Mouse (Mus musculus) limb, embryonic 10.5 days (tissue): ENCODE results near the gene Htr1d. TPM values are rescaled to one million over a fixed set of nuclear protein-coding genes. Genes with fewer than 3 reads are reported as not detected.

ENCODE experiments used
- DNase-seq: peaks from one replicate; pipeline ENCODE4 v3.0.0-alpha.2; 2017; ENCODE audit warnings: low spot score
- H3K27ac ChIP-seq: fragments of 300-500 bp; sonication (generic); 2 replicates; pipeline ENCODE4 v1.5.1; 2016; ENCODE audit warnings: mild to moderate bottlenecking
- H3K27me3 ChIP-seq: fragments of 300-500 bp; sonication (generic); 2 replicates; pipeline ENCODE4 v1.6.1; 2016; ENCODE audit warnings: low read depth, mild to moderate bottlenecking; ENCODE audit not compliant: poor library complexity, severe bottlenecking
- H3K36me3 ChIP-seq: fragments of 300-500 bp; sonication (generic); 2 replicates; pipeline ENCODE4 v1.6.1; 2016; ENCODE audit warnings: mild to moderate bottlenecking, moderate library complexity
- H3K4me1 ChIP-seq: fragments of 300-500 bp; sonication (generic); 2 replicates; pipeline ENCODE4 v1.6.1; 2016
- H3K4me3 ChIP-seq: fragments of 300-500 bp; sonication (generic); 2 replicates; pipeline ENCODE4 v1.5.1; 2016; ENCODE audit warnings: mild to moderate bottlenecking, moderate library complexity
- H3K9me3 ChIP-seq: fragments of 300-500 bp; sonication (generic); replicated peaks from 2 replicates; pipeline ENCODE4 v1.6.1; 2016; ENCODE audit warnings: mild to moderate bottlenecking
- WGBS: fragments of 180-500 bp; shearing (Covaris S2); methylation state at CpG from one replicate; pipeline ENCODE4 v1.1.7; 2016; 5-methylcytosine and 5-hydroxymethylcytosine counted together
- polyA plus RNA-seq: library from polyadenylated mRNA; unstranded; fragments of >200 nt; fragmentation: Nextera tagmentation; extraction: Ambion mirVana; gene quantifications from 2 replicates; pipeline ENCODE4 v1.2.1, GENCODE M21; 2016

Htr1d gene
- polyA plus RNA-seq = 0.30 TPM in 1 of 2 replicates, not detected in the other

GRCm38 (mm10) chr4:136423224-136423623 is at the start of gene Htr1d:
TSS of gene Htr1d (plus strand) at chr4:136423524.
- H3K36me3 ChIP-seq = no peaks in the 10 kb centered on the region
- 76% methylated on average over 9 of the region's 9 CpGs for WGBS
- peaks cover 24% of the 10 kb centered on the region for H3K4me1 ChIP-seq
- no peaks in the 10 kb centered on the region for H3K9me3 ChIP-seq
- peak within 1 kb of the TSS; percentile 68 for H3K27ac ChIP-seq
- peaks cover 83% of the 10 kb centered on the region for H3K27me3 ChIP-seq
- peak within 1 kb of the TSS; percentile 62 for H3K4me3 ChIP-seq
- DNase-seq = no peak

GRCm38 (mm10) chr4:136377001-136377400 is 46.3 kb upstream of the Htr1d start:
- 92% methylated on average over 5 of the region's 5 CpGs for WGBS
- Histone ChIP-seq H3K4me1 (no peaks in the 10 kb centered on the region), H3K4me3 (no peak overlapping the region), H3K36me3 (no peaks in the 10 kb centered on the region), H3K9me3 (no peaks in the 10 kb centered on the region), H3K27ac (no peak overlapping the region), H3K27me3 (no peaks in the 10 kb centered on the region)
- DNase-seq = no peak

DNA sequence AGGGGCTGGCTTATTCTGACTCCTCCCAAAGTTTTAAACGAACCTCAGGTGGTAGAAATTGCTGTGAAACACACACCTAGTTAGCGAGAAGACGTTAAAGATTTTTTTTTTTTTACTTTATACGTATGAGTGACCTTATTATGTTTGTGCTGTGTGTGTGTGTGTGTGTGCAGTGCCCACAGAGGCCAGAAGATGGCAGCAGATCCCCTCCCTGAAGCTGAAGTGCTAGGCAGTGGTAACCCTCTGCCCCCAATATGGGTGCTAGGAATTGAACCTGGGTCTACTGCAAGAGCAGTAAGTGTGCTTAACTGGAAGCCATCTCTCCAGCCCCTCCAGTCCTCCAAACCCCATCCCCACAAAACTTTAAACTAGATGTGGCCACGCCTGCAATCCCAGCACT is 40.3 kb upstream of the Htr1d start:
- Histone ChIP-seq H3K36me3 (no peaks in the 10 kb centered on the region), H3K4me1 (peaks cover 9% of the 10 kb centered on the region), H3K4me3 (no peak overlapping the region), H3K27me3 (no peaks in the 10 kb centered on the region), H3K27ac (no peak overlapping the region), H3K9me3 (no peaks in the 10 kb centered on the region)
- DNase-seq = no peak
- 81% methylated on average over 5 of the region's 5 CpGs for WGBS

DNA sequence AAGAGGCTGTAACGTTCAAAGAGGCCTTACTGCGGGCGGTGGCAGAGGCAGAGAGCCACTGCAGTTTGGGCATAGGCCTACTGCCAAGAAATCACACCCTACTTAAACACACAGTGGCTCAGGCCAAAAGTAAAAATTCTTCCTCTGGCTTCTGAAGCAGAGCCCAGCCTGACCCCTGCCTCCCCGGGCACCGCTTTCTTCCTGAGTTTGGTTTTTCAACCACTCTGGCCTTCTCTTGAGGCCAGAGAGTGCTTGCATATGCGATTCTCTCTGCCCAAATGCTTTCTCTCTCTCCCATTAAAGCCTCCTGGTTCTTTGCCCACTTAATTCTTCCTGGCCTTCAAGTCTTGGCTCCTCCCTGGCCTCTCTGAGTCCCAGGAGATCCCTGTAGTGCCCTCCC is 39.5 kb upstream of the Htr1d start:
- no peak overlapping the region for H3K4me3 ChIP-seq
- peaks cover 14% of the 10 kb centered on the region for H3K4me1 ChIP-seq
- no peaks in the 10 kb centered on the region for H3K36me3 ChIP-seq
- WGBS = 90% methylated on average over 6 of the region's 6 CpGs
- H3K27me3 ChIP-seq = no peaks in the 10 kb centered on the region
- no peak overlapping the region for H3K27ac ChIP-seq
- DNase-seq = no peak
- no peaks in the 10 kb centered on the region for H3K9me3 ChIP-seq

DNA sequence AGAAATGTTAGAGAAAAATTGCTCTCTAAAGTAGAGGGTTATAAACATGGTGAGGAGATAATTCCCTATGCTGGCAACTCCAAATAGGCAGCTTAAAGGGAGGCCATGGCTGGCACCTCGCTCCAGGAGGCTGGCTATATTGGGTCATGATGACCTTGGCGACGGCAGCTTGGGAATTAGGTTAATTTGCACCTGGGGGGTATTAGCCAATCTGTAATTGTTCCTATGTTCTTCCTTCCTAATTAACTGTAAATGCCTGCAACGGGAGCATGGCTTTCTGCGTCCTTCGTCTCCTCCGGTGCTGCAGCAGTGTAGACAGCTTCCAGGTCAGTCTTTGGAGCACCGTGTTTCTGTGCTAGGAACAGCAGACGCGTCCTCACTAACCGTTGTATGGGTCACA is 36.1 kb upstream of the Htr1d start:
- H3K36me3 ChIP-seq = no peaks in the 10 kb centered on the region
- H3K4me3 ChIP-seq = no peak overlapping the region
- peaks cover 14% of the 10 kb centered on the region for H3K4me1 ChIP-seq
- no peak overlapping the region for H3K27ac ChIP-seq
- DNase-seq = no peak
- no peaks in the 10 kb centered on the region for H3K27me3 ChIP-seq
- H3K9me3 ChIP-seq = no peaks in the 10 kb centered on the region
- WGBS = 59% methylated on average over 11 of the region's 11 CpGs

- Histone ChIP-seq H3K36me3 (no peaks in the 10 kb centered on the region), H3K4me1 (no peaks in the 10 kb centered on the region), H3K27ac (no peak overlapping the region), H3K9me3 (no peaks in the 10 kb centered on the region), H3K27me3 (no peaks in the 10 kb centered on the region), H3K4me3 (no peak overlapping the region)
- DNase-seq = no peak
- WGBS = 86% methylated on average over 10 of the region's 10 CpGs
Observed at GRCm38 (mm10) chr4:136401806-136402205, 21.5 kb upstream of the Htr1d start.

GRCm38 (mm10) chr4:136407831-136408230 is 15.5 kb upstream of the Htr1d start:
- DNase-seq = no peak
- H3K27ac ChIP-seq = no peak overlapping the region
- H3K4me3 ChIP-seq = no peak overlapping the region
- H3K4me1 ChIP-seq = no peaks in the 10 kb centered on the region
- H3K27me3 ChIP-seq = no peaks in the 10 kb centered on the region
- no peaks in the 10 kb centered on the region for H3K36me3 ChIP-seq
- no peaks in the 10 kb centered on the region for H3K9me3 ChIP-seq
- WGBS = 72% methylated on average over 11 of the region's 11 CpGs

- no peaks in the 10 kb centered on the region for H3K27me3 ChIP-seq
- no peaks in the 10 kb centered on the region for H3K4me1 ChIP-seq
- H3K27ac ChIP-seq = no peak overlapping the region
- DNase-seq = no peak
- H3K4me3 ChIP-seq = no peak overlapping the region
- H3K36me3 ChIP-seq = no peaks in the 10 kb centered on the region
- 82% methylated on average over 10 of the region's 10 CpGs for WGBS
- H3K9me3 ChIP-seq = no peaks in the 10 kb centered on the region
Observed at GRCm38 (mm10) chr4:136411995-136412765, 11.1 kb upstream of the Htr1d start.

GRCm38 (mm10) chr4:136415477-136415876 is 7.8 kb upstream of the Htr1d start:
- Histone ChIP-seq H3K9me3 (no peaks in the 10 kb centered on the region), H3K27me3 (peaks cover 21% of the 10 kb centered on the region), H3K4me3 (no peak overlapping the region), H3K4me1 (peaks cover 5% of the 10 kb centered on the region), H3K27ac (no peak overlapping the region), H3K36me3 (no peaks in the 10 kb centered on the region)
- DNase-seq = no peak
- 90% methylated on average over 9 of the region's 9 CpGs for WGBS

GRCm38 (mm10) chr4:136418962-136419361 is 4.4 kb upstream of the Htr1d start:
- 26% methylated on average over 11 of the region's 11 CpGs for WGBS
- Histone ChIP-seq H3K9me3 (no peaks in the 10 kb centered on the region), H3K36me3 (no peaks in the 10 kb centered on the region), H3K27ac (no peak overlapping the region), H3K4me3 (no peak overlapping the region), H3K4me1 (peaks cover 13% of the 10 kb centered on the region), H3K27me3 (peaks cover 56% of the 10 kb centered on the region)
- no peak for DNase-seq

- Histone ChIP-seq H3K4me1 (peaks cover 17% of the 10 kb centered on the region), H3K27me3 (peaks cover 60% of the 10 kb centered on the region), H3K36me3 (no peaks in the 10 kb centered on the region), H3K4me3 (no peak overlapping the region), H3K27ac (no peak overlapping the region), H3K9me3 (no peaks in the 10 kb centered on the region)
- WGBS = 84% methylated on average over 6 of the region's 6 CpGs
- DNase-seq = no peak
Observed at GRCm38 (mm10) chr4:136419386-136419785, 3.9 kb upstream of the Htr1d start.

DNA sequence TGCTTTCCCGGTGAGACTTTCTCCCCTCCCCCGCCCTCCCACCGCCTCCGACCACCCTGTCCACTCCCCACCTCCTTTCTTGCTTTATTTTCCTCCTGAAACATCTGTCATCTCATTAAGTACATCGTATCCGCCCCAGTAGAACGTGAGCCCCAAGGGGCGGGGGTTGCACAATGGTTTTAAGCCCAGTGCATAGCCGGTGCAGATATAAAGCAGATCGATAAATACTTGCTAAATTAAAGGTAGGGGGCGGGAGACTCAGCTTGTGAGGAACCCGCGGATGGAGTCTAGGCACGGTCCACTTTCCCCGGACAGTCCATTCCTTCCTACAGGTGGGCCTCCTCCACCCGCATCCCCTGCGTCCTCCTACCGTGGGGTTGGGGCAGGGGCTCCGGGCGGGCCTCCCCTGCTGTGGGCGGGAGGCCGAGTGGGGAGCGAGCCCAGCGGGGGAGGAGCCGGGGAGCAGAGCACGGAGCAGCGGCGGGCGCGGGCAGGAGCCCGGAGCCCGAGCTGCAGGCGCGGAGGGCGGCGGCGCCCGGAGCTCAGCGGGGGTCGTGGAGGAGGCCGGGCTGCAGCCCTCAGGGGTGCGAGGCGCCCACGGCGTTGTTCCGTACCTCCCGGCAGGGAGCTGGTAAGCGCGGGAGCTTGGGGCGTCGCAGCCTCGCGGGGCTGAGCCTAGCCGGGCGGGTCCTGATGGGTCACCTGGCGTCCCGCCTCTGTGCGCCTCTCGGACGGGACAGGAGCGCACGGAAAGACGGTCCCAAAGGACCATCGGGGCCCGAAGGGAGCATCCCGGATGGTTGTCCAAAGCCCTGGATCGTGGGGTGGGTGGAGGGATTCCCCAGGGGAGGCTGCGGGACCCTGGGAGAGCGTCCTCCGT is 1.0 kb downstream of the Htr1d start:
- Histone ChIP-seq H3K4me1 (peaks cover 19% of the 10 kb centered on the region), H3K36me3 (no peaks in the 10 kb centered on the region), H3K27ac (peak overlapping the region; percentile 68), H3K9me3 (no peaks in the 10 kb centered on the region), H3K27me3 (peaks cover 80% of the 10 kb centered on the region), H3K4me3 (peak overlapping the region; percentile 62)
- 2% methylated on average over 70 of the region's 70 CpGs for WGBS
- DNase-seq = peak; percentile 59

- 3% methylated on average over 15 of the region's 15 CpGs for WGBS
- H3K4me3 ChIP-seq = peak overlapping the region; percentile 62
- DNase-seq = no peak
- H3K4me1 ChIP-seq = peaks cover 19% of the 10 kb centered on the region
- H3K27me3 ChIP-seq = peaks cover 83% of the 10 kb centered on the region
- H3K27ac ChIP-seq = 0 out of 2 replicates have a peak overlapping the region, but pooled peaks have one; percentile 68
- H3K36me3 ChIP-seq = no peaks in the 10 kb centered on the region
- no peaks in the 10 kb centered on the region for H3K9me3 ChIP-seq
Observed at GRCm38 (mm10) chr4:136425000-136425288, 1.6 kb downstream of the Htr1d start.
